Mouse (Mus musculus): ENCODE results near the gene Ccdc184. TPM values are rescaled to one million over a fixed set of nuclear protein-coding genes. Genes with fewer than 3 reads are reported as not detected.

The Ccdc184 gene
- polyA plus RNA-seq, 1 experiment from 2014 or later, result 118 TPM

- Histone ChIP-seq H3K4me2 (no peak overlapping the region), H3K27ac (no peak overlapping the region), H3K36me3 (replicated peaks) (peaks cover 41% of the 10 kb centered on the region), H3K4me3 (no peak overlapping the region), H3K9me3 (no peaks in the 10 kb centered on the region), H3K27me3 (replicated peaks) (no peaks in the 10 kb centered on the region), H3K4me1 (peaks cover 11% of the 10 kb centered on the region), H3K9ac (no peak overlapping the region)
- 94% methylated on average over 5 of the region's 5 CpGs for WGBS
- ATAC-seq (replicated peaks), result no peak
Observed at GRCm38 (mm10) chr15:98140809-98141208, 26.1 kb upstream of the Ccdc184 start.

GRCm38 (mm10) chr15:98142515-98142914, 24.4 kb upstream of the Ccdc184 start:
- Histone ChIP-seq H3K9ac (no peak overlapping the region), H3K4me2 (no peak overlapping the region), H3K9me3 (no peaks in the 10 kb centered on the region), H3K27me3 (replicated peaks) (no peaks in the 10 kb centered on the region), H3K36me3 (replicated peaks) (peaks cover 28% of the 10 kb centered on the region), H3K4me3 (no peak overlapping the region), H3K4me1 (peaks cover 14% of the 10 kb centered on the region), H3K27ac (no peak overlapping the region)
- no peak for ATAC-seq (replicated peaks)
- 83% methylated on average over 10 of the region's 10 CpGs for WGBS

- 1% methylated on average over 30 of the region's 36 CpGs for WGBS
- peaks cover 13% of the 10 kb centered on the region for H3K36me3 ChIP-seq (replicated peaks)
- H3K9ac ChIP-seq, result peak overlapping the region; percentile 94
- H3K9me3 ChIP-seq, result no peaks in the 10 kb centered on the region
- peak overlapping the region; percentile 74 for H3K27ac ChIP-seq
- peaks cover 14% of the 10 kb centered on the region for H3K4me1 ChIP-seq
- ATAC-seq (replicated peaks), result peak; percentile 31
- no peaks in the 10 kb centered on the region for H3K27me3 ChIP-seq (replicated peaks)
- H3K4me2 ChIP-seq, result peak overlapping the region; percentile 88
- peak overlapping the region; percentile 87 for H3K4me3 ChIP-seq
Observed at GRCm38 (mm10) chr15:98144861-98145507, 22.0 kb upstream of the Ccdc184 start.

GRCm38 (mm10) chr15:98145559-98146181, 21.3 kb upstream of the Ccdc184 start:
- Histone ChIP-seq H3K4me2 (peak overlapping the region; percentile 88), H3K9me3 (no peaks in the 10 kb centered on the region), H3K27ac (peak overlapping the region; percentile 74), H3K4me3 (peak overlapping the region; percentile 87), H3K27me3 (replicated peaks) (no peaks in the 10 kb centered on the region), H3K36me3 (replicated peaks) (peaks cover 12% of the 10 kb centered on the region), H3K4me1 (peaks cover 14% of the 10 kb centered on the region), H3K9ac (peak overlapping the region; percentile 94)
- peak; percentile 98 for ATAC-seq (replicated peaks)
- WGBS, result under 1% methylated on average over 38 of the region's 38 CpGs

DNA sequence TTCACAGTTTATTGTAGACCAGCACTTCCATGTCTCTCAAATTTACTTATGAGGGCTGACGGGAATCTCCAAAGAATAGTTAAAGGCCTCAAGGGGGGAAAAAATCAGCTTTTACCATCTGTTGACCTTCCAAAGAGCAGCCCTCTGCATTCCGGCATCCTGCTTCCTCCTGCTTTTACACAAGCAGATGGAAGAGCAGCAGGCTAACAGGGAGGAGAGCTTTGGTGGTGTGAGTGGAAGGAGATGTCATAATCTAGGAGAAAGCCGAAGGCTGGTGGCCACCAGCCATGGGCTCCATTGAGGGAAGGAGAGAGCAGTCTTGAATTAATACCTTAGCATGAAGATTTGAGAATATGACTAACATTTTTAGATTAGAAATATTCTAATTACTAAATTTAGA, 18.6 kb upstream of the Ccdc184 start:
- no peaks in the 10 kb centered on the region for H3K36me3 ChIP-seq (replicated peaks)
- 87% methylated on average over 3 of the region's 3 CpGs for WGBS

GRCm38 (mm10) chr15:98149166-98149602, 17.8 kb upstream of the Ccdc184 start:
- WGBS, result 76% methylated on average over 10 of the region's 10 CpGs
- Histone ChIP-seq H3K4me2 (no peak overlapping the region), H3K9ac (no peak overlapping the region), H3K27ac (no peak overlapping the region), H3K27me3 (replicated peaks) (no peaks in the 10 kb centered on the region), H3K9me3 (no peaks in the 10 kb centered on the region), H3K36me3 (replicated peaks) (no peaks in the 10 kb centered on the region), H3K4me3 (no peak overlapping the region), H3K4me1 (peaks cover 12% of the 10 kb centered on the region)
- ATAC-seq (replicated peaks), result no peak

More for the DNA sequence above, 18.6 kb upstream of the Ccdc184 start:
- ATAC-seq (replicated peaks), result no peak
- no peak overlapping the region for H3K9ac ChIP-seq
- H3K27me3 ChIP-seq (replicated peaks), result no peaks in the 10 kb centered on the region
- H3K9me3 ChIP-seq, result no peaks in the 10 kb centered on the region
- no peak overlapping the region for H3K27ac ChIP-seq
- H3K4me1 ChIP-seq, result peaks cover 14% of the 10 kb centered on the region
- H3K4me3 ChIP-seq, result no peak overlapping the region
- H3K4me2 ChIP-seq, result no peak overlapping the region

DNA sequence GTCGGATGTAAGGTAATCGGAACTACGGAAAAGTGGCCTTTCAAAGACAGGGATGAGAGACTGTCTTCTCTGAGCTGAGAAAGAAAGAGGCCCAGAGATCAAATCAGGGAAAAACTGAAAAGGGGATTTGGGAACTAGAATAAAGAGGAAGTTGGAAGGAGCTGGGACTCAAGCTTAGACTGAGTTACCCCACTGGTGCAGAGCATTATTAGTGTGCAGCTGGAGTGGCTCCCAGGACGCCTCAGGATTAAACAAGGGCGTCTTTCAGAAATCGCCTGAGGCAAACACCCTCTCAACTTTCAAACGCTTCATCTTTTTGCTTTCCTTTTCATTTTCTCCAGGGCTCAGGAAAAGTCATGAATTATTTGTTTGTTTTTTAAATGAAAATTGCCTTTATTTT, 14.0 kb upstream of the Ccdc184 start:
- no peaks in the 10 kb centered on the region for H3K4me1 ChIP-seq
- H3K36me3 ChIP-seq (replicated peaks), result no peaks in the 10 kb centered on the region
- no peak overlapping the region for H3K4me2 ChIP-seq
- no peaks in the 10 kb centered on the region for H3K27me3 ChIP-seq (replicated peaks)
- no peak overlapping the region for H3K9ac ChIP-seq
- 61% methylated on average over 7 of the region's 7 CpGs for WGBS
- no peaks in the 10 kb centered on the region for H3K9me3 ChIP-seq
- no peak overlapping the region for H3K27ac ChIP-seq
- H3K4me3 ChIP-seq, result no peak overlapping the region
- no peak for ATAC-seq (replicated peaks)

DNA sequence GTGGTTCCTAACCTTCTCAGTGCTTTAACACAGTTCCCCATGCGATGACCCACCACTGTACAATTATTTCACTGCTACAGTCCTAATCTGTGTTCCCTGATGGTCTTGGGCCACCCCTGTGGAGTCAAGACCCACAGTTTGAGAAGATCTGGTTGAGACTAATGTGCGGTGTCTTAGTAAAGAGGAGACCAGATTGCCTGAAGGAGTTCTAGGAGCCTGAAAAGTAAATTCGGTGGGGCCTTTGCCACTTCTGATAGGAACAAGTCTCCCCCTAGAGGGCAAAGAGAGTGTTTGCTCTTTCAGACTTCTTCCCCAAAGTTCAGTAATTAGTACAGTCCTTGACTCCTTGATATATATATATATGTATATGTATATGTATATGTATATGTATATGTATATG, 13.3 kb upstream of the Ccdc184 start:
- no peaks in the 10 kb centered on the region for H3K27me3 ChIP-seq (replicated peaks)
- no peak overlapping the region for H3K9ac ChIP-seq
- WGBS, result 31% methylated on average over 3 of the region's 3 CpGs
- no peaks in the 10 kb centered on the region for H3K9me3 ChIP-seq
- no peak for ATAC-seq (replicated peaks)
- no peak overlapping the region for H3K4me3 ChIP-seq
- no peak overlapping the region for H3K4me2 ChIP-seq
- no peaks in the 10 kb centered on the region for H3K4me1 ChIP-seq
- H3K36me3 ChIP-seq (replicated peaks), result no peaks in the 10 kb centered on the region
- no peak overlapping the region for H3K27ac ChIP-seq

DNA sequence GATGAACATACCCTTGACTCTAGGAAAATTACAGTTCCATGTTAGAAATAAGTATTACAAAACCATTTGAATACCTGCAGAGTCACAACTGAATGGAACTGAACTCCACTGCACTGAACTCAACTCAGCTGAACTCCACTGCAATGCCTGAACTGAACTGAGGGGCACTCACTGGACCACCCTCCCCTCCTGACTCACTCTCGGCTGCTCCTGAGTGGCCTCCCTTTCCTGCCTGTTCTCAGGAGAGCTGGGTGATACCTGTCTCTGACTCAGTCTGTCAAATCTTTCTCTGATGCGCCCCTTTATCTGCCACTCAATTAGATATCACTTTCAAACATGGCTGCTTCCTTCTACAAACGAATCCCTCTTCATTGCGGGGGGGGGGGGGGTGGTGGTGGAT, 12.8 kb upstream of the Ccdc184 start:
- no peak overlapping the region for H3K4me3 ChIP-seq
- H3K27ac ChIP-seq, result no peak overlapping the region
- no peak overlapping the region for H3K9ac ChIP-seq
- no peaks in the 10 kb centered on the region for H3K9me3 ChIP-seq
- WGBS, result 68% methylated on average over 4 of the region's 4 CpGs
- H3K4me2 ChIP-seq, result no peak overlapping the region
- ATAC-seq (replicated peaks), result no peak
- no peaks in the 10 kb centered on the region for H3K27me3 ChIP-seq (replicated peaks)
- no peaks in the 10 kb centered on the region for H3K4me1 ChIP-seq
- no peaks in the 10 kb centered on the region for H3K36me3 ChIP-seq (replicated peaks)

- Histone ChIP-seq H3K4me1 (no peaks in the 10 kb centered on the region), H3K4me2 (no peak overlapping the region), H3K27me3 (replicated peaks) (no peaks in the 10 kb centered on the region), H3K9me3 (no peaks in the 10 kb centered on the region), H3K4me3 (no peak overlapping the region), H3K9ac (no peak overlapping the region), H3K27ac (no peak overlapping the region), H3K36me3 (replicated peaks) (no peaks in the 10 kb centered on the region)
- 80% methylated on average over 3 of the region's 3 CpGs for WGBS
- ATAC-seq (replicated peaks), result no peak
Observed at GRCm38 (mm10) chr15:98154631-98155030, 12.3 kb upstream of the Ccdc184 start.

DNA sequence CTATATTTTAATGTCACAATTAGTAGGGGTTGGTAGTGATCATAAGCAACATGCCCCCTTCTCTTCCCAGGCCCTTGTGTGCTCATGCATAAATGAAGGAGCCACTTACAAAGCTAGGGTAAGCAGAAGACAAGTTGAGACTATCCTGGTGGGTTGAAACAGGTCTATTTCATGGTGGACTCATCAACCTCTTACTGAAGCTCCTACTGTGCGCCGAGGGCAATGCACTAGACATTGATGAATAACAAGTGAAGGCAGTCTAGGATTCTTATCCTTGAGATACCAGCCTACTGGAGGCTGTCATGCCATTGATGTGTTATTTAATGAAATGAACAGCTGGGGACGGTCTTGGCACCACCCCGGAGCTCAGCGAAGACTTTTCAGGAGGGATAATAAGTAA, 11.7 kb upstream of the Ccdc184 start:
- 87% methylated on average over 5 of the region's 5 CpGs for WGBS
- Histone ChIP-seq H3K36me3 (replicated peaks) (no peaks in the 10 kb centered on the region), H3K4me3 (no peak overlapping the region), H3K9ac (no peak overlapping the region), H3K9me3 (no peaks in the 10 kb centered on the region), H3K4me1 (no peaks in the 10 kb centered on the region), H3K27ac (no peak overlapping the region), H3K27me3 (replicated peaks) (no peaks in the 10 kb centered on the region), H3K4me2 (no peak overlapping the region)
- no peak for ATAC-seq (replicated peaks)

DNA sequence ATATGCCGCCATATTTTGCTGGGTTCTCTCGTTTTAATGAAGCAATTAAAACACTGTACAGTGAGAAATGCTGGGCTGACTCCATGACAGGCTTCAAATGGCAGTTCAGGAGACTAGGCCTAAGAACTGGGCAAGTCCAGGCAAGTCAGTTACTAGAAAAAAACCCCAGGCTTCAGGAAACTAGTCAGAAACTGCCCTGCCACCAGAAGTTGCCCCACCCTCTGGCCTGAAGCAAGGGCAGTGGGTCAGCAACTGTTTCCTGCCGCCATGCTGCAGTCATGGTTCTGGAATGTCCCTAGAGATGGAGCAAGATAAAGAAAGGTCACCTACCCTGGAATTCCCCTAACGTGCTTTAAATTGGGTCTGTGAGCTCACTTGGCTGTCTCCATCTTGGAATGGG, 11.0 kb upstream of the Ccdc184 start:
- H3K4me3 ChIP-seq, result no peak overlapping the region
- 78% methylated on average over 4 of the region's 4 CpGs for WGBS
- H3K36me3 ChIP-seq (replicated peaks), result no peaks in the 10 kb centered on the region
- no peaks in the 10 kb centered on the region for H3K4me1 ChIP-seq
- no peak overlapping the region for H3K9ac ChIP-seq
- H3K27ac ChIP-seq, result no peak overlapping the region
- no peak overlapping the region for H3K4me2 ChIP-seq
- no peak for ATAC-seq (replicated peaks)
- H3K27me3 ChIP-seq (replicated peaks), result no peaks in the 10 kb centered on the region
- no peaks in the 10 kb centered on the region for H3K9me3 ChIP-seq

DNA sequence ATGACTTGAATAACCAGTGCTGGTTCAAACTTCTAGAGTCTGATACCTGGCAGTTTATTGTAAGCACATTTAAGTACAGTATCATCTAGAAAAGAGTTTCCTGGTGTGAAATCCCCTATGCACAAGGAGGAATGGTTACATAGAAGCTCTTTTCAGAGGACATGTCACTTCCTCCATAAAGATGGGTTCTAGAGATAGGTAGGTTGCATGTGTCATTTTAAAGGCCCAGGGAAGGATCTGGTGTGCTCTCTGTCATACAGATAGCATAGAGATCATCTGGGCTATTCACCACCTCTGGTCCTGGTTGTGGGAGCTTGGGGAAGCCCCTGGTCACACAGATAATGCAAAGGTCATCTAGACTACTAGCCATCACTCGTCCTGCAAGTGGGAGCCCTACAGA, 9.7 kb upstream of the Ccdc184 start:
- Histone ChIP-seq H3K27me3 (replicated peaks) (no peaks in the 10 kb centered on the region), H3K4me1 (no peaks in the 10 kb centered on the region), H3K36me3 (replicated peaks) (no peaks in the 10 kb centered on the region), H3K9ac (no peak overlapping the region), H3K4me2 (no peak overlapping the region), H3K4me3 (no peak overlapping the region), H3K9me3 (no peaks in the 10 kb centered on the region), H3K27ac (no peak overlapping the region)
- 79% methylated on average over 1 of the region's 1 CpGs for WGBS
- ATAC-seq (replicated peaks), result no peak
